Mouse (Mus musculus): ENCODE results near the gene Fancc. TPM values are rescaled to one million over a fixed set of nuclear protein-coding genes. Genes with fewer than 3 reads are reported as not detected.
"Not testable (repeated sequence)": the region's sequence is repeated elsewhere in the genome, so short reads cannot be mapped to it uniquely, and the experiment has no call there.

The Fancc gene
- polyA plus RNA-seq, 1 experiment from 2014 or later = 15.5 TPM

- Histone ChIP-seq H3K27me3 (no peaks in the 10 kb centered on the region), H3K4me1 (replicated peaks) (no peaks in the 10 kb centered on the region), H3K4me2 (no peak overlapping the region), H3K9ac (no peak overlapping the region), H3K4me3 (no peak overlapping the region), H3K27ac (replicated peaks) (no peak overlapping the region), H3K36me3 (no peaks in the 10 kb centered on the region), H3K9me3 (no peaks in the 10 kb centered on the region)
- WGBS = 83% methylated on average over 6 of the region's 6 CpGs
- ATAC-seq (ENCODE audit: low FRiP score, low read depth) = no peak
These were observed 51.7 kb downstream of the Fancc start for GRCm38 (mm10) chr13:63445419-63445818.

GRCm38 (mm10) chr13:63432759-63433158 is 64.3 kb downstream of the Fancc start:
- Histone ChIP-seq H3K36me3 (no peaks in the 10 kb centered on the region), H3K27ac (replicated peaks) (no peak overlapping the region), H3K4me1 (replicated peaks) (peaks cover 12% of the 10 kb centered on the region), H3K4me3 (no peak overlapping the region), H3K9me3 (no peaks in the 10 kb centered on the region), H3K27me3 (no peaks in the 10 kb centered on the region), H3K4me2 (no peak overlapping the region), H3K9ac (no peak overlapping the region)
- ATAC-seq (ENCODE audit: low FRiP score, low read depth) = no peak
- WGBS = 90% methylated on average over 3 of the region's 3 CpGs

- peak overlapping the region; percentile 97 for H3K27ac ChIP-seq (replicated peaks)
- WGBS = 8% methylated on average over 5 of the region's 5 CpGs
- no peaks in the 10 kb centered on the region for H3K27me3 ChIP-seq
- H3K4me1 ChIP-seq (replicated peaks) = peaks cover 12% of the 10 kb centered on the region
- no peak; the same call in 1 of the 2 replicates for ATAC-seq (ENCODE audit: low FRiP score, low read depth)
- peak overlapping the region; percentile 56 for H3K9ac ChIP-seq
- no peaks in the 10 kb centered on the region for H3K36me3 ChIP-seq
- peak overlapping the region; percentile 71 for H3K4me3 ChIP-seq
- H3K4me2 ChIP-seq = peak overlapping the region; percentile 60
- H3K9me3 ChIP-seq = no peaks in the 10 kb centered on the region
These were observed 65.3 kb downstream of the Fancc start for GRCm38 (mm10) chr13:63431857-63432191.

GRCm38 (mm10) chr13:63431030-63431856 is 65.8 kb downstream of the Fancc start:
- H3K9ac ChIP-seq = peak overlapping the region; percentile 56
- peak; percentile 96 for ATAC-seq (ENCODE audit: low FRiP score, low read depth)
- peak overlapping the region; percentile 97 for H3K27ac ChIP-seq (replicated peaks)
- H3K36me3 ChIP-seq = no peaks in the 10 kb centered on the region
- H3K9me3 ChIP-seq = no peaks in the 10 kb centered on the region
- H3K4me1 ChIP-seq (replicated peaks) = peaks cover 12% of the 10 kb centered on the region
- peak overlapping the region; percentile 60 for H3K4me2 ChIP-seq
- under 1% methylated on average over 59 of the region's 82 CpGs for WGBS
- H3K4me3 ChIP-seq = peak overlapping the region; percentile 71
- no peaks in the 10 kb centered on the region for H3K27me3 ChIP-seq

GRCm38 (mm10) chr13:63430681-63431029 is 66.4 kb downstream of the Fancc start:
- H3K4me3 ChIP-seq = peak overlapping the region; percentile 71
- 1% methylated on average over 4 of the region's 4 CpGs for WGBS
- H3K4me2 ChIP-seq = peak overlapping the region; percentile 60
- H3K36me3 ChIP-seq = no peaks in the 10 kb centered on the region
- no peaks in the 10 kb centered on the region for H3K9me3 ChIP-seq
- H3K27ac ChIP-seq (replicated peaks) = peak overlapping the region; percentile 97
- H3K27me3 ChIP-seq = no peaks in the 10 kb centered on the region
- peak overlapping the region; percentile 56 for H3K9ac ChIP-seq
- H3K4me1 ChIP-seq (replicated peaks) = peaks cover 12% of the 10 kb centered on the region
- peak; percentile 74 for ATAC-seq (ENCODE audit: low FRiP score, low read depth)

- Histone ChIP-seq H3K9ac (peak overlapping the region; percentile 56), H3K36me3 (no peaks in the 10 kb centered on the region), H3K4me3 (peak overlapping the region; percentile 71), H3K4me2 (peak overlapping the region; percentile 60), H3K27ac (replicated peaks) (peak overlapping the region; percentile 97), H3K27me3 (no peaks in the 10 kb centered on the region), H3K9me3 (no peaks in the 10 kb centered on the region), H3K4me1 (replicated peaks) (peaks cover 12% of the 10 kb centered on the region)
- no peak for ATAC-seq (ENCODE audit: low FRiP score, low read depth)
- WGBS = 78% methylated on average over 9 of the region's 9 CpGs
These were observed 66.9 kb downstream of the Fancc start for GRCm38 (mm10) chr13:63430206-63430605.

GRCm38 (mm10) chr13:63428211-63428610 is 68.9 kb downstream of the Fancc start:
- not testable (repeated sequence) for ATAC-seq (ENCODE audit: low FRiP score, low read depth)

GRCm38 (mm10) chr13:63423060-63423459 is 74.0 kb downstream of the Fancc start:
- Histone ChIP-seq H3K9me3 (no peaks in the 10 kb centered on the region), H3K9ac (no peak overlapping the region), H3K4me1 (replicated peaks) (no peaks in the 10 kb centered on the region), H3K27me3 (no peaks in the 10 kb centered on the region), H3K4me3 (no peak overlapping the region), H3K36me3 (no peaks in the 10 kb centered on the region), H3K27ac (replicated peaks) (no peak overlapping the region), H3K4me2 (no peak overlapping the region)
- ATAC-seq (ENCODE audit: low FRiP score, low read depth) = no peak
- WGBS = 98% methylated on average over 2 of the region's 2 CpGs

More at GRCm38 (mm10) chr13:63428211-63428610, 68.9 kb downstream of the Fancc start:
- H3K27me3 ChIP-seq; H3K36me3 ChIP-seq; H3K27ac ChIP-seq (replicated peaks); H3K9me3 ChIP-seq; H3K9ac ChIP-seq; H3K4me2 ChIP-seq; H3K4me3 ChIP-seq: not testable (repeated sequence)
- WGBS = 92% methylated on average over 5 of the region's 5 CpGs
- peaks cover 12% of the 10 kb centered on the region for H3K4me1 ChIP-seq (replicated peaks)

- H3K36me3 ChIP-seq = no peaks in the 10 kb centered on the region
- H3K27ac ChIP-seq (replicated peaks) = no peak overlapping the region
- no peak overlapping the region for H3K4me3 ChIP-seq
- no peak for ATAC-seq (ENCODE audit: low FRiP score, low read depth)
- no peaks in the 10 kb centered on the region for H3K27me3 ChIP-seq
- no peak overlapping the region for H3K9ac ChIP-seq
- no peak overlapping the region for H3K4me2 ChIP-seq
- H3K9me3 ChIP-seq = no peaks in the 10 kb centered on the region
- no peaks in the 10 kb centered on the region for H3K4me1 ChIP-seq (replicated peaks)
These were observed 75.9 kb downstream of the Fancc start for GRCm38 (mm10) chr13:63421225-63421624.

- Histone ChIP-seq H3K27me3 (no peaks in the 10 kb centered on the region), H3K9me3 (no peaks in the 10 kb centered on the region), H3K27ac (replicated peaks) (no peak overlapping the region), H3K36me3 (no peaks in the 10 kb centered on the region), H3K4me2 (no peak overlapping the region), H3K9ac (no peak overlapping the region), H3K4me3 (no peak overlapping the region), H3K4me1 (replicated peaks) (no peaks in the 10 kb centered on the region)
- WGBS = 79% methylated on average over 2 of the region's 2 CpGs
- no peak for ATAC-seq (ENCODE audit: low FRiP score, low read depth)
These were observed 78.9 kb downstream of the Fancc start for GRCm38 (mm10) chr13:63418148-63418547.

GRCm38 (mm10) chr13:63416824-63417223 is 80.3 kb downstream of the Fancc start:
- no peaks in the 10 kb centered on the region for H3K27me3 ChIP-seq
- no peaks in the 10 kb centered on the region for H3K36me3 ChIP-seq
- no peaks in the 10 kb centered on the region for H3K9me3 ChIP-seq
- 58% methylated on average over 3 of the region's 3 CpGs for WGBS
- no peaks in the 10 kb centered on the region for H3K4me1 ChIP-seq (replicated peaks)
- no peak for ATAC-seq (ENCODE audit: low FRiP score, low read depth)
- no peak overlapping the region for H3K4me3 ChIP-seq
- H3K27ac ChIP-seq (replicated peaks) = no peak overlapping the region
- no peak overlapping the region for H3K4me2 ChIP-seq
- H3K9ac ChIP-seq = no peak overlapping the region

- Histone ChIP-seq H3K9me3 (no peaks in the 10 kb centered on the region), H3K4me3 (no peak overlapping the region), H3K36me3 (no peaks in the 10 kb centered on the region), H3K27me3 (no peaks in the 10 kb centered on the region), H3K4me1 (replicated peaks) (no peaks in the 10 kb centered on the region), H3K9ac (no peak overlapping the region), H3K27ac (replicated peaks) (no peak overlapping the region), H3K4me2 (no peak overlapping the region)
- ATAC-seq (ENCODE audit: low FRiP score, low read depth) = no peak
- WGBS = 96% methylated on average over 4 of the region's 4 CpGs
These were observed 84.4 kb downstream of the Fancc start for GRCm38 (mm10) chr13:63412662-63413061.

Measured in hindbrain, embryonic 15.5 days (tissue).